Mouse (Mus musculus) liver, embryonic 16.5 days (tissue): ENCODE measurements around the gene Traip. TPM values are rescaled to one million over a fixed set of nuclear protein-coding genes. Genes with fewer than 3 reads are reported as not detected.
"Not testable (repeated sequence)": the region's sequence is repeated elsewhere in the genome, so short reads cannot be mapped to it uniquely, and the experiment has no call there.

ENCODE experiments used
- ATAC-seq: fragments of 200-750 bp; cut with Nextera tagmentation; 2 replicates; pipeline ENCODE4 v1.8.0; 2017; ENCODE audit warnings: low read depth, mild to moderate bottlenecking, moderate number of reproducible peaks, moderate library complexity
- H3K27ac ChIP-seq: fragments of 300-500 bp; sonication (generic); 2 replicates; pipeline ENCODE4 v1.5.1; 2014; ENCODE audit warnings: mild to moderate bottlenecking, low read length
- H3K27me3 ChIP-seq: fragments of 300-500 bp; sonication (generic); 2 replicates; pipeline ENCODE4 v1.6.1; 2014; ENCODE audit warnings: low read depth, low read length, mixed read lengths; ENCODE audit not compliant: control insufficient read depth, insufficient read depth
- H3K36me3 ChIP-seq: fragments of 300-500 bp; sonication (generic); 2 replicates; pipeline ENCODE4 v1.6.1; 2014; ENCODE audit warnings: mild to moderate bottlenecking; ENCODE audit not compliant: control insufficient read depth, insufficient read depth
- H3K4me1 ChIP-seq: fragments of 300-500 bp; sonication (generic); 2 replicates; pipeline ENCODE4 v1.6.1; 2014; ENCODE audit warnings: low read depth, low read length, mixed read lengths; ENCODE audit not compliant: control insufficient read depth
- H3K4me2 ChIP-seq: fragments of 300-500 bp; sonication (generic); 2 replicates; pipeline ENCODE4 v1.6.1; 2014; ENCODE audit warnings: low read depth, low read length, mixed read lengths
- H3K4me3 ChIP-seq: fragments of 300-500 bp; sonication (generic); 2 replicates; pipeline ENCODE4 v1.5.1; 2014; ENCODE audit warnings: low read depth, mild to moderate bottlenecking, low read length
- H3K9ac ChIP-seq: fragments of 300-500 bp; sonication (generic); 2 replicates; pipeline ENCODE4 v1.6.1; 2014; ENCODE audit warnings: low read depth, low read length
- H3K9me3 ChIP-seq: fragments of 300-500 bp; sonication (generic); replicated peaks from 2 replicates; pipeline ENCODE4 v1.6.1; 2016; ENCODE audit warnings: low read length; ENCODE audit not compliant: control insufficient read depth
- WGBS: fragments of 180-500 bp; shearing (Covaris S2); extraction: QIAGEN DNeasy Blood & Tissue Kit; methylation state at CpG from one replicate; pipeline ENCODE4 v1.1.7; 2014; ENCODE audit not compliant: insufficient replicate concordance; 5-methylcytosine and 5-hydroxymethylcytosine counted together
- polyA plus RNA-seq: library from polyadenylated mRNA; unstranded; fragments of >200 nt; fragmentation: Nextera tagmentation; extraction: Ambion mirVana; gene quantifications from 2 replicates; pipeline ENCODE4 v1.2.1, GENCODE M21; 2015

The Traip gene
- polyA plus RNA-seq, 1 experiment from 2014 or later = 11.1 TPM

DNA sequence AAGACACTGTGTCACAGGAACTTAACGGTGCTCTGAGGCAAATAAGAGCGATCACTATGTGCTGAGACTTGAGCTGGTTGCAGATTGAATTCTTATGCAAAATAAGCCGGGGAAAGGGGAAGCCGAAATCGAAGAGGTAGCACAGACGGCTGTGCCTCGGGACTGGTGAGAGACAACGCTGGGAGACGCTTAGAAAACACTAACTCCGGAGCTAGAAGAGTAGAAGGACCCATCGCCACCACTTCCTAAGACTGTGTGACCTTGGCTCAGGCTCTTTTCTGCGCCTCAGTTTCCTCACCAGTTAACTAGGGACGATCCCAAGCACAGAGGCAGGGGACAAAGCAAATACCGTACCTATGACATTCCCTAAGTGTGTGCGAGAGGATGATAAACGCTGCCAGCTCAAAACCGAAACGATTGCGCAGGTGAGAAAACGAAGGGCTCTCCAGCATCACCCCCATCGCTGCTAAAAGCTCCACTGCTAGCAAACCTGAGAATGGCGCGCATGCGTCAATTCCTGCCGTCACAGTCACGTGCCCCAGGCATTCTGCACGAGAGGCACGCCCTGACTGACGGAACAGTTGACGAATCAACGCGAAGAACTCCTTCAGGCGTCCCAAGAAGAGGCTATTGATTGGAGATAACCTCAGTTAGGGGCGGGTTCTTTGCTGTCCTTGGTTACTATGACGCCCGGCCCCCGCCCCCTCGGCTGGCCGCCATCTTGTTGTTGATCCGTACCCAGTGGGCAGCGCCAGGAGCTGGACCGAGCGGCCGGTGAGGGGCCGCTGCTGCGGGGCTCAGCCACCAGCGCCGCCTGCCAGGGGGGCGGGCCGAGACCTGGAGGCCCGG is 52.2 kb downstream of the Traip start, which contains the start of gene Ip6k1:
Gene Ip6k1, plus strand, starts transcription at position 580 of the 849 bp plus-strand sequence.
- ATAC-seq = peak; percentile 99
- WGBS = under 1% methylated on average over 51 of the region's 51 CpGs
- Histone ChIP-seq H3K27ac (peak within 1 kb of the TSS; percentile 97), H3K4me2 (peak within 1 kb of the TSS; percentile 89), H3K9me3 (no peaks in the 10 kb centered on the region), H3K36me3 (no peaks in the 10 kb centered on the region), H3K27me3 (no peaks in the 10 kb centered on the region), H3K4me3 (peak within 1 kb of the TSS; percentile 96), H3K9ac (peak within 1 kb of the TSS; percentile 100), H3K4me1 (peaks cover 29% of the 10 kb centered on the region)

DNA sequence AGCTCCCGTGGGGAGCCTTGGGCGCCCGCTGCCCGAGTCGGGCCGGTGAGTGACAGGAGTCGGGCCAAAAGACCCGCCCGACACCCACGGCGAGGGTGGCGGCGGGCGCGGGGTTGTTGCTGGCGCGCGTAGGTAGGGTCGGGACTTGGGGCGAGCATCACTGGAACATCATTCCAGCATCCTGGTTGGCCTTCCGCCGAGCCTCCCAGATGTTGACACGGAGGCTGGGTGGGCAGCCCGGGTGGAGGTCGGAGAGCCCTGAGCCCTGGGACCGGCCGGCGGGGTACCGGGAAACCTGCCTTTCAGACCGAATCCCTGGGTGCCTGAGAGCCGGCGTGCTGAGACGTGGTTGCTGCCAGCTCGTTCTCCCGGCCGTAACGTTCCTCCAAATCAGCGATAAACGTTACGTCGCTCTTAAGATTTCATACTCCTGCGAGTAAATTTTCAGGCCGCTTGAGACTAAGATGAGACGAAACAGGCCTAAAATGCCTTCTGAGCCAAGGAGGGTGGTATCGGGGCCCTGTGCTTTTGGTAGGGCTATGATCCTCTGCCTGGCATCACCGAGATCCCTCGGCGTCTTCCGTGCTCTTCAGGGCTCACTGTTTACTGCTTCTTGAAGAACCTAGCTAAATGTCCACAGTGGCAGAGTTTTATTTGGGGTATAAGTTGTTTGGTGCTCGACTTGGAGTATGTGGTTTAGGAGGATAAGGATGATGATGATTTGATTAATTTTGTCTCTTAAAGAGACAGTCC is 53.0 kb downstream of the Traip start:
- H3K9ac ChIP-seq = peak overlapping the region; percentile 100
- H3K4me2 ChIP-seq = peak overlapping the region; percentile 76
- peaks cover 34% of the 10 kb centered on the region for H3K4me1 ChIP-seq
- no peaks in the 10 kb centered on the region for H3K36me3 ChIP-seq
- WGBS = under 1% methylated on average over 50 of the region's 50 CpGs
- peak; percentile 6 for ATAC-seq
- H3K27me3 ChIP-seq = no peaks in the 10 kb centered on the region
- peak overlapping the region; percentile 96 for H3K4me3 ChIP-seq
- peak overlapping the region; percentile 97 for H3K27ac ChIP-seq
- no peaks in the 10 kb centered on the region for H3K9me3 ChIP-seq

- ATAC-seq = no peak
- H3K4me1 ChIP-seq = peaks cover 40% of the 10 kb centered on the region
- H3K4me3 ChIP-seq = peak overlapping the region; percentile 96
Observed at GRCm38 (mm10) chr9:108003531-108003890, 53.6 kb downstream of the Traip start.

GRCm38 (mm10) chr9:108008041-108008440 is 58.1 kb downstream of the Traip start:
- 81% methylated on average over 5 of the region's 5 CpGs for WGBS
- Histone ChIP-seq H3K4me3 (no peak overlapping the region), H3K4me2 (no peak overlapping the region), H3K9me3 (no peaks in the 10 kb centered on the region), H3K4me1 (peaks cover 37% of the 10 kb centered on the region), H3K27me3 (no peaks in the 10 kb centered on the region), H3K36me3 (peaks cover 10% of the 10 kb centered on the region), H3K27ac (no peak overlapping the region), H3K9ac (no peak overlapping the region)
- ATAC-seq = no peak

More at GRCm38 (mm10) chr9:108003531-108003890, 53.6 kb downstream of the Traip start:
- 25% methylated on average over 8 of the region's 8 CpGs for WGBS
- no peaks in the 10 kb centered on the region for H3K27me3 ChIP-seq
- H3K4me2 ChIP-seq = peak overlapping the region; percentile 76
- peak overlapping the region; percentile 100 for H3K9ac ChIP-seq
- H3K27ac ChIP-seq = peak overlapping the region; percentile 97
- no peaks in the 10 kb centered on the region for H3K9me3 ChIP-seq
- H3K36me3 ChIP-seq = no peaks in the 10 kb centered on the region

GRCm38 (mm10) chr9:108010385-108010784 is 60.4 kb downstream of the Traip start:
- Histone ChIP-seq H3K36me3 (peaks cover 13% of the 10 kb centered on the region), H3K9me3 (no peaks in the 10 kb centered on the region), H3K4me2 (no peak overlapping the region), H3K9ac (no peak overlapping the region), H3K27ac (no peak overlapping the region), H3K4me3 (no peak overlapping the region), H3K4me1 (peaks cover 19% of the 10 kb centered on the region), H3K27me3 (no peaks in the 10 kb centered on the region)
- no peak for ATAC-seq

DNA sequence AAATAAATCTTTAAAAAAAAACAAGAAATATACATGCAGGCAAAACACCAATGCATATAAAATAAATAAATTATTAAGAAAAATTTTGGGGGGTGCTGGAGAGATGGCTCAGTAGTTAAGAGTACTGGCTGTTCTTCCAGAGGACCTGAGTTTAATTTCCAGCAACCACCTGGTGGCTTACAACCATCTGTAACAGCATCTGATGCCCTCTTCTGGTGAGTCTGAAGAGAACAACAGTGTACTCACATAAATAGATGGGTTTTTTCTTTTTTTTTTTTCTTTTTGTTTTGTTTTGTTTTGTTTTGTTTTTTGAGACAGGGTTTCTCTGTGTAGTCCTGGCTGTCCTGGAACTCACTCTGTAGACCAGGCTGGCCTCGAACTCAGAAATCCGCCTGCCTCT is 63.6 kb downstream of the Traip start:
- 87% methylated on average over 2 of the region's 2 CpGs for WGBS
- not testable (repeated sequence) for H3K4me2 ChIP-seq, H3K9ac ChIP-seq, H3K9me3 ChIP-seq, H3K27ac ChIP-seq, ATAC-seq, H3K4me3 ChIP-seq, H3K27me3 ChIP-seq, H3K4me1 ChIP-seq
- peaks cover 13% of the 10 kb centered on the region for H3K36me3 ChIP-seq

- no peak for ATAC-seq
- 89% methylated on average over 3 of the region's 3 CpGs for WGBS
- no peak overlapping the region for H3K9ac ChIP-seq
Observed at GRCm38 (mm10) chr9:108017127-108017526, 67.2 kb downstream of the Traip start.

DNA sequence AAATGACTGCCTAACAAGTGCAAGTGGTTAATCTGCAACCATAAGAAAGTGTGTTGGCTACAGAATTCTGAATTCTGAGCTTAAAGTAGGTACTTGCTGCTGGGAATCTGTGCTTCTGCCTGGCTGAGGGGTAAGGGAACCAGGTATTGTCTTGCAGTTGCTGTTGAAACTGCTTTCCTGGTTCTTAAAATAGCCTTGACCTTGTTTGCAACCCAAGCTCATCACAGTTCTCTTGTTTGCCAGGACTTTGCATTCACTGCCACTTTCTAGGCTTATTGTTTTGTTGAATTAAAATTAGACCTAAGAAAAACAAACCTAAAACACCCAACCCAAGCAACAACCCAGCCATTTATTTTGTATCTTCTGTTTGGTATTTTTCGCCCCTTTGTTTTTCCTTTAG is 70.8 kb downstream of the Traip start:
- WGBS = 87% methylated on average over 1 of the region's 1 CpGs
- no peaks in the 10 kb centered on the region for H3K27me3 ChIP-seq
- H3K27ac ChIP-seq = peak overlapping the region; percentile 32; the same call in 1 of the 2 replicates
- peaks cover 17% of the 10 kb centered on the region for H3K36me3 ChIP-seq
- peaks cover 8% of the 10 kb centered on the region for H3K4me1 ChIP-seq
- ATAC-seq = no peak
- no peak overlapping the region for H3K4me3 ChIP-seq
- H3K4me2 ChIP-seq = no peak overlapping the region
- H3K9ac ChIP-seq = no peak overlapping the region
- no peaks in the 10 kb centered on the region for H3K9me3 ChIP-seq

More at GRCm38 (mm10) chr9:108017127-108017526, 67.2 kb downstream of the Traip start:
- Histone ChIP-seq H3K9me3 (no peaks in the 10 kb centered on the region), H3K4me2 (no peak overlapping the region), H3K4me1 (peaks cover 5% of the 10 kb centered on the region), H3K27me3 (no peaks in the 10 kb centered on the region), H3K4me3 (no peak overlapping the region), H3K36me3 (peaks cover 11% of the 10 kb centered on the region), H3K27ac (no peak overlapping the region)
